In genomic region chr10:30720556-30720955, GRCm38 (mm10) we compare ENCODE assay signal across 18 mouse cellular contexts.
DNase-seq lines count a peak whose midpoint lies in the region; ATAC-seq lines count a peak whose summit lies in the region.
"Had no signal": no experiment of that assay in that cellular context is flagged by ENCODE, and none has a peak within 500 bp of the region (broad histone marks: within the 10 kb centered on the region; RNA-seq: fewer than 3 reads in every experiment).

No protein-coding gene starts in this region.

- no peak overlapping the region for H3K4me3 ChIP-seq in forebrain, embryonic 12.5 days (replicated peaks)
- no peak overlapping the region for H3K4me3 ChIP-seq in forebrain, embryonic 11.5 days (ENCODE audit: low read depth, low read length)
- no peak overlapping the region for H3K4me3 ChIP-seq in kidney, embryonic 14.5 days (ENCODE audit: low read length)
- H3K4me3 ChIP-seq in midbrain, embryonic 12.5 days, result no peak overlapping the region
- H3K4me3 ChIP-seq in midbrain, embryonic 11.5 days (ENCODE audit: low read depth, low read length), result no peak overlapping the region
- no peak overlapping the region for H3K4me3 ChIP-seq in hindbrain, embryonic 15.5 days
- H3K4me3 ChIP-seq: limb, embryonic 12.5 days; myocyte had no signal

- no peak overlapping the region for H3K9ac ChIP-seq in forebrain, embryonic 12.5 days
- H3K9ac ChIP-seq in forebrain, embryonic 11.5 days (ENCODE audit: low read length), result no peak overlapping the region
- H3K9ac ChIP-seq in kidney, embryonic 14.5 days (ENCODE audit: low read depth, low read length), result no peak overlapping the region
- H3K9ac ChIP-seq in midbrain, embryonic 12.5 days (replicated peaks), result no peak overlapping the region
- H3K9ac ChIP-seq in midbrain, embryonic 11.5 days (ENCODE audit: low read length), result no peak overlapping the region
- no peak overlapping the region for H3K9ac ChIP-seq in hindbrain, embryonic 15.5 days
- H3K9ac ChIP-seq: limb, embryonic 12.5 days; lung, embryonic 14.5 days had no signal

- no peak for DNase-seq in forebrain, embryonic 11.5 days (ENCODE audit: low spot score)
- DNase-seq in kidney, postnatal 36 days, result no peak
- no peak for DNase-seq in midbrain, embryonic 11.5 days (ENCODE audit: low spot score, missing footprints)
- DNase-seq: cerebellum, adult 9-11 months; gastrocnemius, postnatal 36 days; heart, postnatal 10 days; lung, embryonic 14.5 days; right cerebral cortex, postnatal 25 days; thymus, postnatal 4 days had no signal

- 95% methylated on average over 3 of the region's 3 CpGs for WGBS in forebrain, embryonic 12.5 days
- 91% methylated on average over 3 of the region's 3 CpGs for WGBS in forebrain, embryonic 11.5 days
- 88% methylated on average over 3 of the region's 3 CpGs for WGBS in kidney, embryonic 14.5 days
- WGBS in midbrain, embryonic 12.5 days, result 87% methylated on average over 3 of the region's 3 CpGs
- 89% methylated on average over 3 of the region's 3 CpGs for WGBS in midbrain, embryonic 11.5 days
- 90% methylated on average over 3 of the region's 3 CpGs for WGBS in hindbrain, embryonic 15.5 days

- peak; percentile 22; the same call in 1 of the 2 replicates for ATAC-seq in forebrain, embryonic 12.5 days (ENCODE audit: low FRiP score)
- ATAC-seq in forebrain, embryonic 11.5 days (replicated peaks; ENCODE audit: low FRiP score), result no peak
- ATAC-seq in kidney, embryonic 14.5 days (ENCODE audit: low FRiP score, low TSS enrichment), result peak; percentile 46; the same call in 1 of the 2 replicates
- ATAC-seq in midbrain, embryonic 12.5 days (ENCODE audit: low FRiP score, low read depth), result peak; percentile 67; the same call in 1 of the 2 replicates
- no peak for ATAC-seq in midbrain, embryonic 11.5 days (ENCODE audit: low FRiP score)
- peak; percentile 51; the same call in 1 of the 2 replicates for ATAC-seq in hindbrain, embryonic 15.5 days (ENCODE audit: low FRiP score, low read depth)
- no peak for ATAC-seq in erythroblast, adult 5-6 weeks (replicated peaks; ENCODE audit: low FRiP score, poor library complexity, severe bottlenecking)
- ATAC-seq: intestine, postnatal 0 days had no signal

- no peaks in the 10 kb centered on the region for H3K27me3 ChIP-seq in forebrain, embryonic 12.5 days
- no peaks in the 10 kb centered on the region for H3K27me3 ChIP-seq in forebrain, embryonic 11.5 days (ENCODE audit: control insufficient read depth, insufficient read depth, low read length)
- no peaks in the 10 kb centered on the region for H3K27me3 ChIP-seq in kidney, embryonic 14.5 days (ENCODE audit: control insufficient read depth, insufficient read depth, low read length)
- H3K27me3 ChIP-seq in midbrain, embryonic 12.5 days, result no peaks in the 10 kb centered on the region
- no peaks in the 10 kb centered on the region for H3K27me3 ChIP-seq in midbrain, embryonic 11.5 days (ENCODE audit: control insufficient read depth, insufficient read depth, low read length)
- no peaks in the 10 kb centered on the region for H3K27me3 ChIP-seq in hindbrain, embryonic 15.5 days
- H3K27me3 ChIP-seq: limb, embryonic 12.5 days had no signal

- H3K4me1 ChIP-seq in forebrain, embryonic 12.5 days, result no peaks in the 10 kb centered on the region
- H3K4me1 ChIP-seq in forebrain, embryonic 11.5 days (replicated peaks; ENCODE audit: control insufficient read depth, insufficient read depth, low read length), result no peaks in the 10 kb centered on the region
- H3K4me1 ChIP-seq in kidney, embryonic 14.5 days (ENCODE audit: control insufficient read depth, insufficient read depth, low read length), result no peaks in the 10 kb centered on the region
- H3K4me1 ChIP-seq in midbrain, embryonic 12.5 days, result no peaks in the 10 kb centered on the region
- H3K4me1 ChIP-seq in midbrain, embryonic 11.5 days (ENCODE audit: control insufficient read depth, insufficient read depth, low read length), result no peaks in the 10 kb centered on the region
- H3K4me1 ChIP-seq in hindbrain, embryonic 15.5 days (replicated peaks), result no peaks in the 10 kb centered on the region
- H3K4me1 ChIP-seq: limb, embryonic 12.5 days had no signal

- H3K9me3 ChIP-seq in forebrain, embryonic 12.5 days, result no peaks in the 10 kb centered on the region
- H3K9me3 ChIP-seq in forebrain, embryonic 11.5 days (ENCODE audit: control insufficient read depth, low read length), result no peaks in the 10 kb centered on the region
- no peaks in the 10 kb centered on the region for H3K9me3 ChIP-seq in kidney, embryonic 14.5 days (ENCODE audit: control insufficient read depth, low read length)
- no peaks in the 10 kb centered on the region for H3K9me3 ChIP-seq in midbrain, embryonic 12.5 days
- H3K9me3 ChIP-seq in midbrain, embryonic 11.5 days (ENCODE audit: control insufficient read depth, low read length), result no peaks in the 10 kb centered on the region
- no peaks in the 10 kb centered on the region for H3K9me3 ChIP-seq in hindbrain, embryonic 15.5 days
- H3K9me3 ChIP-seq: limb, embryonic 12.5 days had no signal

- 0 out of 2 replicates have a peak, but pooled peaks cover 4% of the 10 kb centered on the region for H3K36me3 ChIP-seq in forebrain, embryonic 12.5 days (replicated peaks)
- H3K36me3 ChIP-seq in forebrain, embryonic 11.5 days (ENCODE audit: control insufficient read depth, insufficient read depth, low read length), result no peaks in the 10 kb centered on the region
- H3K36me3 ChIP-seq in kidney, embryonic 14.5 days (ENCODE audit: control insufficient read depth, insufficient read depth, low read length), result no peaks in the 10 kb centered on the region
- H3K36me3 ChIP-seq in midbrain, embryonic 12.5 days, result no peaks in the 10 kb centered on the region
- H3K36me3 ChIP-seq in midbrain, embryonic 11.5 days (ENCODE audit: control insufficient read depth, insufficient read depth, low read length), result no peaks in the 10 kb centered on the region
- peaks cover 5% of the 10 kb centered on the region for H3K36me3 ChIP-seq in hindbrain, embryonic 15.5 days

- no peak overlapping the region for H3K4me2 ChIP-seq in forebrain, embryonic 12.5 days
- H3K4me2 ChIP-seq in forebrain, embryonic 11.5 days (ENCODE audit: low read depth, low read length, severe bottlenecking), result no peak overlapping the region
- H3K4me2 ChIP-seq in kidney, embryonic 14.5 days (replicated peaks; ENCODE audit: low read depth, low read length), result no peak overlapping the region
- H3K4me2 ChIP-seq in midbrain, embryonic 12.5 days (replicated peaks), result no peak overlapping the region
- H3K4me2 ChIP-seq in midbrain, embryonic 11.5 days, result no peak overlapping the region
- H3K4me2 ChIP-seq in hindbrain, embryonic 15.5 days, result no peak overlapping the region
- H3K4me2 ChIP-seq: limb, embryonic 12.5 days; lung, embryonic 14.5 days had no signal

- no peak overlapping the region for H3K27ac ChIP-seq in forebrain, embryonic 12.5 days
- H3K27ac ChIP-seq in forebrain, embryonic 11.5 days (ENCODE audit: low read depth, low read length), result no peak overlapping the region
- no peak overlapping the region for H3K27ac ChIP-seq in kidney, embryonic 14.5 days (ENCODE audit: low read depth, low read length)
- H3K27ac ChIP-seq in midbrain, embryonic 12.5 days (replicated peaks), result no peak overlapping the region
- no peak overlapping the region for H3K27ac ChIP-seq in midbrain, embryonic 11.5 days (ENCODE audit: low read depth, low read length)
- H3K27ac ChIP-seq in hindbrain, embryonic 15.5 days (replicated peaks), result no peak overlapping the region
- H3K27ac ChIP-seq: limb, embryonic 12.5 days; macrophage had no signal

Comparison
In these comparisons a context has a peak if more than half of its experiments do, and no peak if none do; other contexts are left out.
1. ATAC-seq: peak in forebrain, embryonic 12.5 days (single experiment), kidney, embryonic 14.5 days (single experiment), midbrain, embryonic 12.5 days (single experiment) and hindbrain, embryonic 15.5 days (single experiment); none in forebrain, embryonic 11.5 days (single experiment), midbrain, embryonic 11.5 days (single experiment) and erythroblast, adult 5-6 weeks (single experiment).